Mouse (Mus musculus) embryonic fibroblast, embryonic 13.5 days (primary cell): Measurements from ENCODE around the gene Hspa12a.

Source experiments
- CTCF ChIP-seq: IDR thresholded peaks from 2 replicates; pipeline ENCODE4 v1.5.1; 2011; ENCODE audit warnings: mild to moderate bottlenecking, control low read depth, low read length, moderate library complexity, borderline replicate concordance; ENCODE audit not compliant: insufficient read depth
- POLR2A ChIP-seq: IDR thresholded peaks from 2 replicates; pipeline ENCODE4 v1.6.1; 2011; ENCODE audit warnings: low read depth, mild to moderate bottlenecking, control low read depth, low read length, moderate library complexity

- TF ChIP-seq POLR2A (no peak), CTCF (no peak)
Observed at GRCm38 (mm10) chr19:58859831-58860254, 83.6 kb downstream of the Hspa12a start.
